Mouse (Mus musculus) thymus, adult 2 months (tissue): Measurements from ENCODE around the gene 4931428F04Rik.

Experiments used
- CTCF ChIP-seq: fragments of 200-500 bp; IDR thresholded peaks from 2 replicates; pipeline ENCODE4 v1.5.1; 2012; ENCODE audit warnings: mild to moderate bottlenecking, control low read depth, low read length, moderate library complexity, borderline replicate concordance; ENCODE audit not compliant: control insufficient read depth, poor library complexity, insufficient read depth; ENCODE audit errors: extremely low read depth
- POLR2A ChIP-seq: fragments of 200-500 bp; IDR thresholded peaks from 2 replicates; pipeline ENCODE4 v1.6.1; 2012; ENCODE audit warnings: mild to moderate bottlenecking, low read length, control low read depth, moderate library complexity; ENCODE audit not compliant: control insufficient read depth, poor library complexity, insufficient read depth; ENCODE audit errors: extremely low read depth

DNA sequence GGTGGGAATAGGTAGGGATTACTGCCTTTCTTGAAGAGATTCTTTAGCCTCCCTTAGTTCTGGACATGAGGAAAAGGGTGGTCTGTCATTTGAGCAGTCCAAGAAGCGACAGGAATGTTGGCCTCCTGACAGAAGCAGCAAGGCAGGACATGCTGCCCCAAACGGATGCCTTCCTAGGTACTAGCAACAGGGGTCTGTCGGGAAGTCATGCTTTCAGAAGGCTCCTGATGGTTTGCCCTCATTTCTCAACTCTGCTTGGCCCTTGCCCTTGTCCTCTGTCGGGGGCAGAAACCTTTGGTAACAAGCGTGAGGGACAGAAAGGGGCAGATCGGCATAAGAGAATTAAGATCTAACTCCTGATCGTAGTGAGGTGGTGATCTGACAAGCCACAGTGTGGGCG, 20.5 kb upstream of the 4931428F04Rik start:
- TF ChIP-seq POLR2A: no peak
- no peak for TF ChIP-seq CTCF
